Mouse (Mus musculus) brain, embryonic 14.5 days (tissue): ENCODE results near the gene Trim42.

ENCODE experiments used
- CTCF ChIP-seq: fragments of 200-500 bp; IDR thresholded peaks from 2 replicates; pipeline ENCODE4 v1.5.1; 2012; ENCODE audit warnings: inconsistent platforms, mild to moderate bottlenecking, moderate library complexity, borderline replicate concordance; ENCODE audit not compliant: insufficient read depth, insufficient read length; ENCODE audit errors: extremely low read depth
- POLR2A ChIP-seq: fragments of 200-500 bp; IDR thresholded peaks from 2 replicates; pipeline ENCODE4 v1.6.1; 2012; ENCODE audit warnings: mild to moderate bottlenecking, inconsistent platforms, borderline replicate concordance; ENCODE audit not compliant: poor library complexity, insufficient read depth, insufficient read length, severe bottlenecking; ENCODE audit errors: extremely low read depth

DNA sequence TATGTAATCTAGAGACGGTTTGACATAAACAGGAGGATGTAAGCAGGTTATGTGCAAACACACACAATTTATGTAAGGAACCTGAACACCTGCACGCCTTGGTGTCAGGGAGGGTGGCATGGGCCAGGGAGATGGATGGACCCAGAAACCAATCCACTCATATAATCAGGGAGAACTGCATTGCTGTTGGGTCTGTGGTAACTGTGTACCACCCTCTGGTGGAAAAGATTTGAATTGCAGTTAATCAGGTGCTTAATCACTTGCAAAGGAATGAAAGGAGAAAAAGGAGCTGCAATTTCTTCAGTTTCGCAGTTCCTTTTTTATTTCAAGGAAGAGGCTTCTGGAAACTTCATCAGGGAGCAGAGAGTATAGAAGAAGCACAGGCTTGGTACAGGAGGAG, 46.9 kb downstream of the Trim42 start:
- TF ChIP-seq CTCF (peak; percentile 56; the same call in 1 of the 2 replicates), POLR2A (no peak)
